Mouse (Mus musculus) MEL-GATA-1-ER (cell line): ENCODE measurements at regions not wholly inside any gene's neighbourhood (a gene's known extent, or its start where the extent isn't known, plus 50 kb on each side); places are given as distances from the start of the nearest gene placed in this dataset.

ENCODE experiments used
- DNase-seq: peaks from one replicate; pipeline ENCODE4 v3.0.0-alpha.2; 2012; ENCODE audit warnings: low read depth; ENCODE audit errors: extremely low read depth

- no peak for DNase-seq
Measured at GRCm38 (mm10) chr5:85177787-85178186, 760.6 kb upstream of the Epha5 start.

DNA sequence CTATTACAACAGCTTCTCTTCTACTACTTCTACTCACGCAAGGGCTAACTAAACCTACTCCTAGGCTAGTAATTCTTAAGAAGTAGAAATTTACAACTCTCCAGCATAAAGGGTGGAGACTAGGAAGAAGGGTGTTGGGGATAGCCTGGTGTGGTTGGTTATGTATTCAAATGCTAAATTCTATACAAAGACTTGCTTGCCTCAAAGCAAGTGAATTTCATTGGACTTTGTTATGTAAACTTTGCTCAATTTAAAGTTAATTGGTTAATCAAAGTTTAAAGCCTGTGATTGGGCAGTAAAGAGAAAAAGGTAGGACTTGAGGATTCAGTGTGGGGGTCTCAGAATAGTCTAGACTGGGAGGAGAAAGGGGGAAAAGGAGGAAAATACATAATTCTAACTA is 756.7 kb upstream of the Epha5 start:
- no peak for DNase-seq

DNA sequence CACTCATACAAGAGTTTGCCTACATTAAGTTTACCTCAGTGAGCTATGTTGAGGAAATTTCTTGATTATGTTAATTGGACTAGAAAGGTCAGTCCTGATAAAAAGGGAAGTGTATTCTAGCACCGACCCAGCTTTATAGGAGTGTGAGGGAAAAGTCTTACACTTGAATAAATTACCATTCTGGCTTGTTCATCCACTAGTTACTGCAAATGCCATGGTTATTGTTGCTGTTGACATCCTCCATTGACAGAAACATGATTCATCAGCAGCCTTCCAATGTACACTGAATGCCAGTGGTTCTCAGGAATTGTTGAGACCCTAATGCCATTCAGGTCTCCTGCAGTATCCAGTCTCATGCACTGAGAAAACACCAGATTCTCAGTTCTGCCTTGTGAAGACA is 738.7 kb upstream of the Epha5 start:
- no peak for DNase-seq

GRCm38 (mm10) chr5:85155213-85155612 is 738.0 kb upstream of the Epha5 start:
- peak; percentile 5 for DNase-seq
